Mouse (Mus musculus): Measurements from ENCODE around the gene Gm21972. TPM values are rescaled to one million over a fixed set of nuclear protein-coding genes. Genes with fewer than 3 reads are reported as not detected.

The Gm21972 gene
- polyA plus RNA-seq (2012) = 4.1 and 5.6 TPM in 2 replicates

DNA sequence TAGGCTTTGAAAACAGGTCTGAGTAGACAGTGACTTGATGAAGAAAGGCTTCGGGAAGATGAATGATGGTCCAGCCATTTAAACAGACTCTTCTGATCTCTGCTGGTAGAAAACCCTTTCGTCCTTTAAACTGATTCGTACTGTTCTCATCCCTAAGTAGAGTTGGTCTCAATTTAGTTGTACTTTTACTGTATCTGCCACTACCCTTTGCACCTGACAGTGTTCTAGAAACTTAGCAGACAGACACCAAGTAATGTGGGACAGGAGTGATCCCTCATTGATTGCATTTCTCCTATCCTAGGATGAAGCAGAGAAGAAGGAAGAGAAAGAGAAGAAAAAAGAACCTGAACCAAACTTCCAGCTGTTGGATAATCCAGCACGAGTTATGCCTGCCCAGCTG is at the start of gene Gm21972:
Gm21972 (plus strand) TSS at position 301 of the 400 bp plus-strand sequence.

DNA sequence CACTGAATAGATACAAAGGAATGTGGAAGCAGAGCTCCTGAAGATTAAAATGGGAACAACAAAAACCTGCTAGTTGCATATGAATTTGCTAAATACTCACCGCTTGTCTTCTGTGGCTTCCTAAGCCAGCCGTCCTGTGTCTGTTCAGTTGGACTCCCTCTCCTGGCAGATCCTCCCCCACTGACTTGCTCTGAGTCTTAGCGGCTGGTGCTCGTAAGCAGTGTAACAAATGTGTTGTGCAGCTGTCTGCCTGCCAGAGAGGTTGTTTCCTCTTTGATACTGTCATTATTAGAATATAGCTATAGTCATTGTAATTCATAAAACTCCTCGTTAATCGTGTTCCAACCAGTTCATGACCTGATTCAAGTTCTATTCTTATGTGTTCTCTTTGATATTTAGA is 21.7 kb upstream of the Gm21972 start, which contains the start of gene Htr2b:
Htr2b (minus strand) TSS at position 192 of the 400 bp plus-strand sequence.

DNA sequence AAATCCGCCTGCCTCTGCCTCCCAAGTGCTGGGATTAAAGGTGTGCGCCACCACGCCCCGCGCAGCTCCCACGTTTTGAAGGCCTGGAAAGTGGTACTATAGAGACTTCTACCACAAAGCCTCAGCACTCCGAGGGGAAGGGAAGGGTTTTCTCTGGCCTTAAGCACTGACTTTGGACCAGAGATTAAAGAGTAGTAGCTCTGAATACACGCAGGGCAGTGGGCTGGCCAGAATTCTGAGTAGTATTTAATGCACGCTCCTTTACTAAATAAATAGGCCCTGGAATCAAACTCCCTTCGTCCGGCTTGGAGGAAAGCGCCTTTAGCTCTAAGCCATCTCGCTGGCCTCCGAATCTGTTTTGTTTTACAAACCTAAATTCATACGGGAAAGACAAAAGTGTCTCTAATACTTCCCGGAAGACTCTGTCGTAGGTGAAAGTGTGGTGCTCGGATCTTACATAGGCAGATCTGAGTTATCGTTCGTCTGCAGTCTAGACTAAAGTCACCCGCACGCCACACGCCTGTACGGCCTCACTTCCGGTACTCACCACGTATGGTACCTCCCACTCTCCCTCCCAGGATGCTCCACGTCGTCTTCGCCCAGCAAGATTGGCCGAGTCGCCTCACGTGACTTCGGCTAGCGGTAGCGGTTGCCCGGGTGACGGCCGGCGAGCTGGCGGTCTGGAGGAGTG is 20.8 kb downstream of the Gm21972 start, which contains the start of gene Armc9:
Armc9 (plus strand) TSS at position 648 of the 691 bp plus-strand sequence.

Other genes with a start within 250 kb of the Gm21972 start
- gene Itm2c, start 239.4 kb upstream of the Gm21972 start, polyA plus RNA-seq (2012) = 99.1 and 113 TPM in 2 replicates
- gene 4933407L21Rik, start 205.2 kb upstream of the Gm21972 start, polyA plus RNA-seq (2012) = 0.02 TPM in 1 of 2 replicates, not detected in the other
- 0.04 TPM in 1 of 2 replicates, not detected in the other for gene Gpr55, start 172.6 kb upstream of the Gm21972 start, polyA plus RNA-seq (2012)
- not detected in 2 replicates for gene Spata3, start 116.8 kb upstream of the Gm21972 start, polyA plus RNA-seq (2012)
- 0.08 and 0.16 TPM in 2 replicates for gene 2810459M11Rik, start 87.8 kb upstream of the Gm21972 start, polyA plus RNA-seq (2012)
- gene Psmd1, start 69.2 kb upstream of the Gm21972 start, polyA plus RNA-seq (2012) = 21.1 and 25.8 TPM in 2 replicates
- not detected in 2 replicates for gene Htr2b, start 21.7 kb upstream of the Gm21972 start, polyA plus RNA-seq (2012)
- 2.4 and 3.1 TPM in 2 replicates for gene Armc9, start 21.1 kb downstream of the Gm21972 start, polyA plus RNA-seq (2012)
- 1.6 and 2.4 TPM in 2 replicates for gene B3gnt7, start 169.2 kb downstream of the Gm21972 start, polyA plus RNA-seq (2012)
- 965 and 1,628 TPM in 2 replicates for gene Ncl, start 225.8 kb downstream of the Gm21972 start, polyA plus RNA-seq (2012)